Mouse (Mus musculus) heart, embryonic 15.5 days (tissue): Measurements from ENCODE around the gene Ppard. TPM values are rescaled to one million over a fixed set of nuclear protein-coding genes. Genes with fewer than 3 reads are reported as not detected.

Source experiments
- ATAC-seq: fragments of 200-750 bp; cut with Nextera tagmentation; replicated peaks from 2 replicates; pipeline ENCODE4 v1.8.0; 2017; ENCODE audit warnings: low read depth, moderate TSS enrichment; ENCODE audit not compliant: insufficient number of reproducible peaks, insufficient read depth, low FRiP score
- H3K27ac ChIP-seq: fragments of 300-500 bp; sonication (generic); 2 replicates; pipeline ENCODE4 v1.5.1; 2015; ENCODE audit warnings: mild to moderate bottlenecking, inconsistent platforms
- H3K27me3 ChIP-seq: fragments of 300-500 bp; sonication (generic); 2 replicates; pipeline ENCODE4 v1.6.1; 2015; ENCODE audit warnings: inconsistent platforms
- H3K36me3 ChIP-seq: fragments of 300-500 bp; sonication (generic); 2 replicates; pipeline ENCODE4 v1.6.1; 2015; ENCODE audit warnings: mild to moderate bottlenecking, inconsistent platforms
- H3K4me1 ChIP-seq: fragments of 300-500 bp; sonication (generic); replicated peaks from 2 replicates; pipeline ENCODE4 v1.6.1; 2015; ENCODE audit warnings: inconsistent platforms
- H3K4me2 ChIP-seq: fragments of 300-500 bp; sonication (generic); 2 replicates; pipeline ENCODE4 v1.6.1; 2015; ENCODE audit warnings: inconsistent platforms, mild to moderate bottlenecking, moderate library complexity
- H3K4me3 ChIP-seq: fragments of 300-500 bp; sonication (generic); 2 replicates; pipeline ENCODE4 v1.5.1; 2015; ENCODE audit warnings: mild to moderate bottlenecking, inconsistent platforms
- H3K9ac ChIP-seq: fragments of 300-500 bp; sonication (generic); 2 replicates; pipeline ENCODE4 v1.6.1; 2015; ENCODE audit warnings: mild to moderate bottlenecking, inconsistent platforms
- H3K9me3 ChIP-seq: fragments of 300-500 bp; sonication (generic); replicated peaks from 2 replicates; pipeline ENCODE4 v1.6.1; 2016; ENCODE audit warnings: inconsistent platforms
- WGBS: fragments of 180-500 bp; shearing (Covaris S2); methylation state at CpG from one replicate; pipeline ENCODE4 v1.1.7; 2015; ENCODE audit warnings: mixed read lengths; 5-methylcytosine and 5-hydroxymethylcytosine counted together
- polyA plus RNA-seq: library from polyadenylated mRNA; unstranded; fragments of >200 nt; fragmentation: Nextera tagmentation; extraction: Ambion mirVana; gene quantifications from 2 replicates; pipeline ENCODE4 v1.2.1, GENCODE M21; 2015

Ppard gene
- polyA plus RNA-seq, 1 experiment from 2014 or later = 1.1 TPM

- ATAC-seq = no peak
- 51% methylated on average over 3 of the region's 3 CpGs for WGBS
- H3K27ac ChIP-seq = no peak overlapping the region
Measured at GRCm38 (mm10) chr17:28300850-28301249, 68.3 kb downstream of the Ppard start.

DNA sequence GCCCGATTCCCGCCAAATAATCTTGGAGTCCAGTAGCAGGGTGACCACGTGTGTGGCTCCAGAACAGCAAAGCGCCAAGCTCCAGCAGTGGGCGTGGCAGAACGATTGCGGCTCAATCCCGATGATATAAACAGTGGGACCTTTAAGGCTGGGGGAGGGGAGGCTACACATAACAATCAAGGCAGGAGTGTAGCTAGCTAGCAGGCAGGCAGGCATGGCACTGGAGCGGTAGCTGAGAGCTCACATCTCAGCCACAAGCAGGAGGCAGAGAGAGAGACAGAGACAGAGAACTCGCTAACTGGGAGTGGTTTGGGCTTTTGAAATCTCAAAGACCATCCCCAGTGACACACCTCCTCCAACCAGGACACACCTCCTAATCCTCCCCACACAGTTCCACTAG lies 72.7 kb downstream of the Ppard start:
- Histone ChIP-seq H3K4me1 (peaks cover 6% of the 10 kb centered on the region), H3K9ac (no peak overlapping the region), H3K27ac (no peak overlapping the region), H3K36me3 (no peaks in the 10 kb centered on the region), H3K9me3 (no peaks in the 10 kb centered on the region), H3K4me2 (no peak overlapping the region), H3K4me3 (no peak overlapping the region), H3K27me3 (no peaks in the 10 kb centered on the region)
- WGBS = 52% methylated on average over 10 of the region's 10 CpGs
- no peak for ATAC-seq

More at GRCm38 (mm10) chr17:28300850-28301249, 68.3 kb downstream of the Ppard start:
- Histone ChIP-seq H3K36me3 (peaks cover 16% of the 10 kb centered on the region; the same call in 1 of the 2 replicates), H3K4me2 (no peak overlapping the region), H3K9me3 (no peaks in the 10 kb centered on the region), H3K27me3 (no peaks in the 10 kb centered on the region), H3K4me3 (no peak overlapping the region), H3K9ac (no peak overlapping the region), H3K4me1 (0 out of 2 replicates have a peak, but pooled peaks cover 6% of the 10 kb centered on the region)

- WGBS = 14% methylated on average over 18 of the region's 18 CpGs
- Histone ChIP-seq H3K4me3 (peak overlapping the region; percentile 24), H3K9me3 (no peaks in the 10 kb centered on the region), H3K36me3 (no peaks in the 10 kb centered on the region), H3K27me3 (no peaks in the 10 kb centered on the region), H3K4me2 (peak overlapping the region; percentile 57), H3K4me1 (peaks cover 14% of the 10 kb centered on the region), H3K9ac (peak overlapping the region; percentile 28; the same call in 1 of the 2 replicates), H3K27ac (peak overlapping the region; percentile 45; the same call in 1 of the 2 replicates)
- ATAC-seq = no peak
Measured at GRCm38 (mm10) chr17:28308297-28309195, 76.0 kb downstream of the Ppard start.

- Histone ChIP-seq H3K9me3 (no peaks in the 10 kb centered on the region), H3K9ac (no peak overlapping the region), H3K4me3 (no peak overlapping the region), H3K27me3 (no peaks in the 10 kb centered on the region), H3K27ac (no peak overlapping the region), H3K4me1 (peaks cover 31% of the 10 kb centered on the region), H3K36me3 (no peaks in the 10 kb centered on the region; the same call in 1 of the 2 replicates), H3K4me2 (no peak overlapping the region)
- 83% methylated on average over 3 of the region's 3 CpGs for WGBS
- no peak for ATAC-seq
Measured at GRCm38 (mm10) chr17:28310831-28311230, 78.3 kb downstream of the Ppard start.

DNA sequence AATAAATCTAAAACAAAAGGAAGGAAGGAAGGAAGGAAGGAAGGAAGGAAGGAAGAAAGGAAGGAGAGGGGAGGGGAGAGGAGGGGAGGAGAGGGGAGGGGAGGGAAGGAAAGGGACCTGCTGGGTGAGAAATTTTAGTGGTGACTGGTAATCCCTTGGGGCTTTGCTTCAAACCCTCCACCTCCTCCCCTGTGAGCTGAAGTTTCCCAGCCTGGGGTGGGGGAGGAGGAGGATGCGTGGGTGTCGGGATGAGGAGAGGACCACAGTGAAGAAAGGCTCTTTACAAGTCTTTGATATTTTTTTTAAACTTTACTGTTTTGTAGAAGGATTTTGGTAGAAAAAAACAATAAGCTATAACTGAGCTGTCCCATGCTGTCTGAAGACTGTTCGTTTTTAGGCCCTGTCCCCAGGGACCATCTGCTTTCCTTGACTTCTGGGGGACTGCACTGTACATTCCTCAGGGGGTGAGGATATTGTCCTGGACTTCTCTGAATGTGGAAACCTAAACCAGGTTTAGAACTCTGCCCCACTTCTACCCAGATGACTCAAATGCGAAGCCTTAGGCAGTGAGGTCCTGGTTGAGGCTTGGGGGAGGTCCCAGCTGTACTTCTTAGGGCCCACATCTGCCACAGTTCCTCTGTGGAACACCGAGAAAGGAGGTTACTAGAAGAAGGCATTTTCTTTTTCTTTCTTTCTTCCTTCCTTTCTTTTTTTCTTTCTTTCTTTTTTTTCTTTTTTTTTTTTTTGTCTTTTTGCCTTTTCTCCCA lies 79.0 kb downstream of the Ppard start:
- ATAC-seq = no peak
- H3K27me3 ChIP-seq = no peaks in the 10 kb centered on the region
- H3K9me3 ChIP-seq = no peaks in the 10 kb centered on the region
- no peak overlapping the region for H3K27ac ChIP-seq
- no peak overlapping the region for H3K4me2 ChIP-seq
- H3K9ac ChIP-seq = no peak overlapping the region
- 64% methylated on average over 5 of the region's 5 CpGs for WGBS
- H3K4me1 ChIP-seq = peaks cover 33% of the 10 kb centered on the region
- no peak overlapping the region for H3K4me3 ChIP-seq
- H3K36me3 ChIP-seq = peaks cover 7% of the 10 kb centered on the region

DNA sequence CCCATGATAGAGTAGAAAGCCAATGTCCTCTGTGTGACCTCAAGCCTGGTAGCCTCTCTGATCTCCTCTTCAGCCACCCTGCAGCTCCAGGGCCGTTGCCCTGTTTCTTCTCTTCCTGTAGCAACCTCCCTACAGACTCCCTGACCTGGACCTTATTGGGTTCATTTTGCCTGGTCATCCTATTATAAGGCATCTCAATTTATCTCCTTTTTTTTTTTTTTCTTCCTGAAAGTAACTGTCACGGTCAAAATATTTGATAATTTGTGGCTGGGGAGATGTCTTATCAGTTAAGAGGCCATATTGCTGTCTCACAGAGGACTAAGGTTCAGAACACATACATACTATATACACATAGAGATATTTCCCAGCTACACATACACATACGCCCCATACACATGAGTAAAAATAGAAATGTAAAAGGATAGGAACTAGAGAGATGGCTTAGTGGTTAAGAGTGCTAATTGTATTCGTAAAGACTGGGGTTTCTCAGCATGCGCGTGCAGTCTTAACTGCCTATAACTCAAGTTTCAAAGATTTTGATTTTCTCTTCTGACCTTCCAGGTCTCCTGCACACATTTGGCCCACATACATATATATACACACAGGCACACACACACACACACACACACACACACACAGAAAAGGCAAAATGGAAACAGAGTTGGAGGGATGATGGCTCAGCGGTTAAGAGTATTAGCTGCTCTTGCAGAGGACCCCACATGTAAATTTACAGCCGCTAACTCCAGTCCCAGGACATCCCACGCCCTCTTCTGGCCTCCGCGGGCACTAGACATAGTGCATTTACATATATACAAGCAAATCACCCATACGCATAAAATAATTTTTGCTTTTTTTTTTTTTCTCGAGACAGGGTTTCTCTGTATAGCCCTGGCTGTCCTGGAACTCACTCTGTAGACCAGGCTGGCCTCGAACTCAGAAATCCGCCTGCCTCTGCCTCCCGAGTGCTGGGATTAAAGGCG lies 80.0 kb downstream of the Ppard start:
- Histone ChIP-seq H3K27me3 (no peaks in the 10 kb centered on the region), H3K4me1 (peaks cover 33% of the 10 kb centered on the region), H3K36me3 (peaks cover 17% of the 10 kb centered on the region), H3K27ac (peak overlapping the region; percentile 95), H3K9ac (peak overlapping the region; percentile 25; the same call in 1 of the 2 replicates), H3K9me3 (no peaks in the 10 kb centered on the region), H3K4me3 (peak overlapping the region; percentile 94), H3K4me2 (peak overlapping the region; percentile 91)
- 23% methylated on average over 17 of the region's 17 CpGs for WGBS
- 0 out of 2 replicates have a peak, but pooled peaks have one; percentile 0 for ATAC-seq

GRCm38 (mm10) chr17:28313212-28313879 lies 80.8 kb downstream of the Ppard start, which contains the start of gene Fance:
Gene Fance, plus strand, starts transcription at chr17:28313519.
- WGBS = under 1% methylated on average over 69 of the region's 69 CpGs
- peak within 1 kb of the TSS; percentile 96 for H3K9ac ChIP-seq
- H3K4me2 ChIP-seq = peak within 1 kb of the TSS; percentile 91
- H3K36me3 ChIP-seq = peaks cover 24% of the 10 kb centered on the region
- no peaks in the 10 kb centered on the region for H3K27me3 ChIP-seq
- H3K27ac ChIP-seq = peak within 1 kb of the TSS; percentile 95
- H3K4me1 ChIP-seq = peaks cover 32% of the 10 kb centered on the region
- peak; percentile 97 for ATAC-seq
- no peaks in the 10 kb centered on the region for H3K9me3 ChIP-seq
- peak within 1 kb of the TSS; percentile 94 for H3K4me3 ChIP-seq

- 2% methylated on average over 11 of the region's 11 CpGs for WGBS
- peak overlapping the region; percentile 95 for H3K27ac ChIP-seq
- H3K27me3 ChIP-seq = no peaks in the 10 kb centered on the region
- no peaks in the 10 kb centered on the region for H3K9me3 ChIP-seq
- H3K4me2 ChIP-seq = peak overlapping the region; percentile 91
- peak overlapping the region; percentile 96 for H3K9ac ChIP-seq
- H3K4me1 ChIP-seq = peaks cover 28% of the 10 kb centered on the region
- H3K36me3 ChIP-seq = peaks cover 28% of the 10 kb centered on the region
- ATAC-seq = peak; percentile 15
- peak overlapping the region; percentile 94 for H3K4me3 ChIP-seq
Measured at GRCm38 (mm10) chr17:28313880-28314225, 81.4 kb downstream of the Ppard start.

GRCm38 (mm10) chr17:28315611-28316160 lies 83.2 kb downstream of the Ppard start:
- 80% methylated on average over 20 of the region's 20 CpGs for WGBS
- H3K27me3 ChIP-seq = no peaks in the 10 kb centered on the region
- H3K4me1 ChIP-seq = peaks cover 28% of the 10 kb centered on the region
- no peak overlapping the region for H3K4me3 ChIP-seq
- no peak overlapping the region for H3K4me2 ChIP-seq
- ATAC-seq = no peak
- no peak overlapping the region for H3K9ac ChIP-seq
- no peak overlapping the region for H3K27ac ChIP-seq
- H3K9me3 ChIP-seq = no peaks in the 10 kb centered on the region
- peaks cover 32% of the 10 kb centered on the region for H3K36me3 ChIP-seq

GRCm38 (mm10) chr17:28316476-28316875 lies 84.0 kb downstream of the Ppard start:
- H3K36me3 ChIP-seq = peaks cover 32% of the 10 kb centered on the region
- H3K9me3 ChIP-seq = no peaks in the 10 kb centered on the region
- no peaks in the 10 kb centered on the region for H3K27me3 ChIP-seq
- no peak for ATAC-seq
- H3K4me3 ChIP-seq = no peak overlapping the region
- WGBS = 87% methylated on average over 9 of the region's 9 CpGs
- H3K4me1 ChIP-seq = peaks cover 28% of the 10 kb centered on the region
- no peak overlapping the region for H3K9ac ChIP-seq
- H3K4me2 ChIP-seq = no peak overlapping the region
- no peak overlapping the region for H3K27ac ChIP-seq
